Mouse (Mus musculus) stomach, embryonic 15.5 days (tissue): ENCODE measurements around the gene Plppr2. TPM values are rescaled to one million over a fixed set of nuclear protein-coding genes. Genes with fewer than 3 reads are reported as not detected.
A peak's percentile ranks its signal among the peaks of the same experiment; 100 is the strongest.

Experiments used
- ATAC-seq: fragments of 200-750 bp; cut with Nextera tagmentation; 2 replicates; pipeline ENCODE4 v1.8.0; 2017; ENCODE audit warnings: low read depth, moderate number of reproducible peaks, moderate TSS enrichment; ENCODE audit not compliant: insufficient read depth, low FRiP score
- H3K27ac ChIP-seq: fragments of 300-500 bp; sonication (generic); 2 replicates; pipeline ENCODE4 v1.5.1; 2015; ENCODE audit warnings: mild to moderate bottlenecking, inconsistent platforms
- H3K27me3 ChIP-seq: fragments of 300-500 bp; sonication (generic); replicated peaks from 2 replicates; pipeline ENCODE4 v1.6.1; 2015; ENCODE audit warnings: inconsistent platforms
- H3K36me3 ChIP-seq: fragments of 300-500 bp; sonication (generic); 2 replicates; pipeline ENCODE4 v1.6.1; 2015; ENCODE audit warnings: inconsistent platforms
- H3K4me1 ChIP-seq: fragments of 300-500 bp; sonication (generic); 2 replicates; pipeline ENCODE4 v1.6.1; 2015; ENCODE audit warnings: inconsistent platforms
- H3K4me2 ChIP-seq: fragments of 300-500 bp; sonication (generic); 2 replicates; pipeline ENCODE4 v1.6.1; 2015; ENCODE audit warnings: mild to moderate bottlenecking, inconsistent platforms
- H3K4me3 ChIP-seq: fragments of 300-500 bp; sonication (generic); replicated peaks from 2 replicates; pipeline ENCODE4 v1.5.1; 2015; ENCODE audit warnings: inconsistent platforms
- H3K9ac ChIP-seq: fragments of 300-500 bp; sonication (generic); 2 replicates; pipeline ENCODE4 v1.6.1; 2015; ENCODE audit warnings: inconsistent platforms
- H3K9me3 ChIP-seq: fragments of 300-500 bp; sonication (generic); 2 replicates; pipeline ENCODE4 v1.6.1; 2016; ENCODE audit warnings: inconsistent platforms
- WGBS: fragments of 180-500 bp; shearing (Covaris S2); methylation state at CpG from one replicate; pipeline ENCODE4 v1.1.7; 2015; 5-methylcytosine and 5-hydroxymethylcytosine counted together
- polyA plus RNA-seq: library from polyadenylated mRNA; unstranded; fragments of >200 nt; fragmentation: Nextera tagmentation; extraction: Ambion mirVana; gene quantifications from 2 replicates; pipeline ENCODE4 v1.2.1, GENCODE M21; 2015

The Plppr2 gene
- polyA plus RNA-seq, 1 experiment from 2014 or later, result 7.9 TPM

DNA sequence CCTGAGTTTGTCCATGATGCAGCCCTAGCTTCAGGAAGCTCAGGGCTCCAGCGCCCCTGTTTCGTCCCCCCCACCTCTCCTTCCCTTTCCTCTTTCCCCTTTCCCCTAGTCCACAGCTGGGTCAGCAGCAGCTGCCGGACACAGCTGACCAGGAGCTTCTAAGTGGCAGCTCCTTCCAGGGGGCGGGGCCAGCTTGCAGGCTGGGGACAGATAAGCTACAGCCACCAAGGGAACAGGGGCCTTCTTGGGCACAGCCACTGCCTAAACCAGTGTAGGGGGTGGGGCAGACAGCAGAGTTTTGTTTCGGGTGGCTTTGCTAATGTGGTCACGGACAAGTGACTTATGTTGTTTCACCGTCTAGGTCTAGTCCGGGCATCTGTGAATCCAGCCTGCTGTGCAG is 26.6 kb downstream of the Plppr2 start, which contains the start of gene Epor:
Epor (minus strand) TSS at position 90 of the 400 bp plus-strand sequence.
- 13% methylated on average over 8 of the region's 8 CpGs for WGBS
- no peaks in the 10 kb centered on the region for H3K36me3 ChIP-seq
- no peaks in the 10 kb centered on the region for H3K9me3 ChIP-seq
- H3K9ac ChIP-seq, result peak within 1 kb of the TSS; percentile 19; the same call in 1 of the 2 replicates
- H3K4me1 ChIP-seq, result peaks cover 26% of the 10 kb centered on the region
- H3K27me3 ChIP-seq, result peaks cover 15% of the 10 kb centered on the region
- H3K4me3 ChIP-seq, result peak within 1 kb of the TSS; percentile 46
- no peak within 1 kb of the TSS for H3K27ac ChIP-seq
- ATAC-seq, result peak; percentile 54; the same call in 1 of the 2 replicates
- peak within 1 kb of the TSS; percentile 96 for H3K4me2 ChIP-seq

DNA sequence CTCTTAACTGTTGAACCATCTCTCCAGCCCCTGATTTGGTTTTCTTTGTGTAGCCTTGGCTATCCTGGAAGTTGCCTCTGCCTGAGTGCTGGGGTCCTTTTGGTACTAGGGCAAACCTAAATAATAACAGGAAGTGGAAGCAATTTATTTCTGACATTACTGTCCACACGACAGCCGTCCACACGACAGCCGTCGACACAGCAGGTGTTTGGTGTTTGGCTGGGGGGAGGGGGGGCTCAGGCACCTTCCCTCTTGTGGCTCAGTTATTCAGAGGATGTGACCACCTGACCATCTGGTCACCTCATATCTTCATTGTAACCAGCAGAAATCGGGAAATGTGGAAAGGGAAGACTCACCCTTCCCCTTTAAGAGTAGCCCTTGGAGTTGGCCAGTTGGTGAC is 32.0 kb downstream of the Plppr2 start:
- Histone ChIP-seq H3K4me2 (no peak overlapping the region), H3K9me3 (no peaks in the 10 kb centered on the region), H3K4me3 (no peak overlapping the region), H3K4me1 (no peaks in the 10 kb centered on the region), H3K9ac (no peak overlapping the region), H3K27ac (no peak overlapping the region), H3K36me3 (no peaks in the 10 kb centered on the region), H3K27me3 (no peaks in the 10 kb centered on the region)
- ATAC-seq, result no peak
- 39% methylated on average over 6 of the region's 6 CpGs for WGBS

DNA sequence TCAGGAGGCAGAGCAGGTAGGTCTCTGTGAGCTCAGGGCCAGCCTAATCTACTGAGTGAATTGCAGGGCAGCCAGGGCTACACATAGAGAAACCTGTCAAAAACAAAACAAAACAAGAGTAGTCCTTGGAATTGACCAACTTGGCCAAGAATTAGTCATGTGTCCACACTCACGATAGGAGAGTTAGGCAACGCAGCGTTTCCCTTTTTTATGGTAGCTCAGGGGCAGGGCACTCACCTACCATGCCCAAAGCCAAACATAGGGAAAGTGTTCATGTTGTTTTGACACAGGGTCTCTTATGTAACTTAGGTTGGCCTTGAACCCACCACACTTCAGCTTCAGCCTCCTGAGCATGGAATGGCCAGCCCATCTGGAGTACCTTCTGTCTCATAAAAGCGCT is 32.5 kb downstream of the Plppr2 start:
- H3K9ac ChIP-seq, result no peak overlapping the region
- ATAC-seq, result no peak
- no peaks in the 10 kb centered on the region for H3K4me1 ChIP-seq
- H3K27me3 ChIP-seq, result no peaks in the 10 kb centered on the region
- no peak overlapping the region for H3K27ac ChIP-seq
- no peaks in the 10 kb centered on the region for H3K36me3 ChIP-seq
- no peak overlapping the region for H3K4me3 ChIP-seq
- H3K4me2 ChIP-seq, result no peak overlapping the region
- no peaks in the 10 kb centered on the region for H3K9me3 ChIP-seq
- WGBS, result 83% methylated on average over 4 of the region's 4 CpGs

DNA sequence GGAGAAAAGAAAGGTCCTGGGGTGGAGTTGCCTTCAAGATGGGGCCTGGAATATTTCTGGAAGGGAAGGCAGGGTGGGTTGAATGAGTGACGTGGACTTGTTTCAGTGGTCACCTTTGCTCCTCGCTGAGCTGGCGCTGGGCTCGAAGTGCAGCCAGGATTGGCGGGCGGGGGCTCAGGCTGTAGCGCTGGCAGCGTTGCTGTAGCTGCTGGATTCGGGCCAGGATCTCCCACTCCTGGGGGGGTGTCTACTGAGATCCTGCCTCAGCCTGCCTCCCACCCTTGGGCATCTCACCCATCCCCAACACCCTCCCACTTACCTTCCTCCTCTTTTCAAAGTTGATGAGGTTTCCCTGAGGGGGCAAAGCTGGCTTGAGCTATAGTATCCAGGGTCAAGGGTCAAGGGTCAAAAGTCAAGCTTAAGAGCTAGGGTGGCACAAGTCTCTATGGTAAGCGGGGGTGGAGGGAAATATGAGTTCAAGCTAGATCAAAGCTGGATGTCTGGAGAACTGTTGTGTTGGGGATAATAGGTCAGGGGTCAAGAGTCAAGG is 39.9 kb downstream of the Plppr2 start:
- WGBS, result 77% methylated on average over 10 of the region's 10 CpGs
- no peaks in the 10 kb centered on the region for H3K36me3 ChIP-seq
- H3K4me3 ChIP-seq, result no peak overlapping the region
- H3K4me1 ChIP-seq, result no peaks in the 10 kb centered on the region
- no peak overlapping the region for H3K4me2 ChIP-seq
- H3K9me3 ChIP-seq, result no peaks in the 10 kb centered on the region
- no peak overlapping the region for H3K9ac ChIP-seq
- H3K27me3 ChIP-seq, result no peaks in the 10 kb centered on the region
- ATAC-seq, result no peak
- H3K27ac ChIP-seq, result no peak overlapping the region

DNA sequence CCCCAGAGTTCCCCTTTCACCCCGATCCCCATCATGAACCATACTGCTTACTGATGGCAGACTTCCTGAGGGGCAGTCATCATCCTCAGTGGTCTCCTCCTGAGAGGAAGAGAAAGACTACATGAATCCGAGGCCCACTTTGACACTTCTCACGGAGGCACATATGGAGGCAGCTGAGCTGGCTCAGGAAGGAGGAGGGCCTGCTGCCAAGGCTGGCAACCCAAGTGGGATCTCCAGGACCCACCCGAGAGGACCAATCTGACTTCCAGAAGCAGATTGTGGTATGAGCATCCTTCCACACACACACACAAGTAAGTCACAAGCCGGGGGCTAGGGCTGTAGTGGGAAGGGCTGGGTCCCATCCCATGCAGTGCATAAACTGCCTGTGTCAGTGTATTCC is 40.5 kb downstream of the Plppr2 start:
- Histone ChIP-seq H3K4me1 (no peaks in the 10 kb centered on the region), H3K27me3 (no peaks in the 10 kb centered on the region), H3K27ac (no peak overlapping the region), H3K9me3 (no peaks in the 10 kb centered on the region), H3K36me3 (no peaks in the 10 kb centered on the region), H3K4me2 (no peak overlapping the region), H3K9ac (no peak overlapping the region), H3K4me3 (no peak overlapping the region)
- WGBS, result 83% methylated on average over 5 of the region's 5 CpGs
- no peak for ATAC-seq

DNA sequence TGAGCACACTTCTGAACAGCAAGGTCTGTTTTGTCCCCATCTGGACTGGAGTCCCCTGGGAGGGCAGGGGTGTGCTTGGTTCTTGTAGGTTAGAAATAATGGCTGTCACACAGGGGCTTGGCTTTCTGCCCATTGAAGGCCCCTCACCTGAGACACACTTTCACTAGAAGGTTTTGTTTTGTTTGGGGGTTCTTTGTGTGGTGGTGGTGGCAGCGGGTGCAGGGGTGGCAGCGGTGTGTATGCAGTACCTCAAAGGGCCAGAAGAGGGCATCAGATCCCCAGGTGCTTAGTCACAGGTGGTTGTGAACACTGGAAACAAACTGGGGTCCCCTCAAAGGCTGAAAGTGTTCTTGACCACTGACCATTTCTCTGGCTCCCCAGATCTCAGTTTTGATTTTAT is 41.1 kb downstream of the Plppr2 start:
- H3K4me1 ChIP-seq, result no peaks in the 10 kb centered on the region
- ATAC-seq, result no peak
- H3K9me3 ChIP-seq, result no peaks in the 10 kb centered on the region
- H3K27me3 ChIP-seq, result no peaks in the 10 kb centered on the region
- H3K9ac ChIP-seq, result no peak overlapping the region
- no peak overlapping the region for H3K4me2 ChIP-seq
- H3K27ac ChIP-seq, result no peak overlapping the region
- H3K36me3 ChIP-seq, result no peaks in the 10 kb centered on the region
- H3K4me3 ChIP-seq, result no peak overlapping the region
- 21% methylated on average over 2 of the region's 2 CpGs for WGBS

DNA sequence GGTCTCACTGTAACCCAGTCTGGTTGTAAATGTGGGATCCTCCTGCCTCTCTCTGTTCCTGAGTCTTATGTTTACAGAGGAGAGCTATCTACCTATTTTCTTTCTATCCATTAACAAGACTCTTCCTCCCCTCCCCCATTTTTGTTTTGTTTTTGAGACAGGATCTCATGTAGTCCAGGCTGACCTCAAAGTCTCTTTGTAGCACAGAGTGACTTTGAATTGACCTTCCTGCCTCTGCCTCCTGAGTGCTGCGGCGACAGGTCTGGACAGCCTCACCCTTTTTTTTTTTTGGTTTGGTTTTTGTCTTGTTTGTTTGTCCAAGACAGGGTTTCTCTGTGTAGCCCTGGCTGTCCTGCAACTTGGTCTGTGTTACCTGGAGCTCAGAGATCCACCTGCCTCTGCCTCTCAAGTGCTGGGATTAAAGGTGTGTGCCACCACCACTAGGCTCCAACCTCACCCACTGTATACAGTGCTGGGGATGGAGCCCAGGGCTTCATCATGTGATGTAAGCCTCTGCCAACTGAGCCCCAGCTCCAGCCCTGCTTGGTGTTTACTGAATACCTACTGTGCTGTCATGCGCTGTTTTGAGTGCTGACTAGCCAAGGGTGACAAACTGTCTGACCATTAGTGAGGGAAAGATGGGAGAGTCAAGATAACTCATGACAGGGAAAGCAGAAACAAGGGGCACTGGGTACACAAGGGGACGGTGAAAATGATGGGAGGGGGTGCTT is 41.7 kb downstream of the Plppr2 start:
- Histone ChIP-seq H3K9ac (no peak overlapping the region), H3K4me1 (no peaks in the 10 kb centered on the region), H3K9me3 (no peaks in the 10 kb centered on the region), H3K36me3 (no peaks in the 10 kb centered on the region), H3K27ac (no peak overlapping the region), H3K4me3 (no peak overlapping the region), H3K27me3 (no peaks in the 10 kb centered on the region), H3K4me2 (no peak overlapping the region)
- WGBS, result 85% methylated on average over 4 of the region's 4 CpGs
- ATAC-seq, result no peak

DNA sequence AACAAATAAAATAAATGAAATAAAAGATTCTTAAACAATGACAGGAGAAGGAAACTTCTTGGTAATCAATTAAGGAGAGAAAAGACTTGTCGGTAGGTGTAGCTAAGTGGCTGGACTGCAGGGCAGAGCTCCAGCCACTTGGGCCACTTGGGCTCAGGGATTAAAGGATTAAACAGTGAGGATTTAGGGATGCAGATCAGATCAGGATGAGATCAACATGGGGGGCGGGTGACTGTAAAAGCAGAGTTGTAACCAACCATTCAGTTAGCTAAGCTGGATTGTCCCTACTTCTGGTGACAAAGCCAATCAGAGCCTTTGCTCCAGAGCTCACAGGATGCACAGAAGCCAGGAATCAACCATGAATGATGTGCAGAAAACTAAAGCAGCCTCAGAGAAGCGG is 47.1 kb downstream of the Plppr2 start:
- H3K27me3 ChIP-seq, result peaks cover 26% of the 10 kb centered on the region
- ATAC-seq, result no peak
- no peaks in the 10 kb centered on the region for H3K9me3 ChIP-seq
- WGBS, result 35% methylated on average over 3 of the region's 3 CpGs
- H3K36me3 ChIP-seq, result no peaks in the 10 kb centered on the region
- no peak overlapping the region for H3K27ac ChIP-seq
- no peak overlapping the region for H3K4me2 ChIP-seq
- peaks cover 13% of the 10 kb centered on the region for H3K4me1 ChIP-seq
- H3K4me3 ChIP-seq, result no peak overlapping the region
- no peak overlapping the region for H3K9ac ChIP-seq

DNA sequence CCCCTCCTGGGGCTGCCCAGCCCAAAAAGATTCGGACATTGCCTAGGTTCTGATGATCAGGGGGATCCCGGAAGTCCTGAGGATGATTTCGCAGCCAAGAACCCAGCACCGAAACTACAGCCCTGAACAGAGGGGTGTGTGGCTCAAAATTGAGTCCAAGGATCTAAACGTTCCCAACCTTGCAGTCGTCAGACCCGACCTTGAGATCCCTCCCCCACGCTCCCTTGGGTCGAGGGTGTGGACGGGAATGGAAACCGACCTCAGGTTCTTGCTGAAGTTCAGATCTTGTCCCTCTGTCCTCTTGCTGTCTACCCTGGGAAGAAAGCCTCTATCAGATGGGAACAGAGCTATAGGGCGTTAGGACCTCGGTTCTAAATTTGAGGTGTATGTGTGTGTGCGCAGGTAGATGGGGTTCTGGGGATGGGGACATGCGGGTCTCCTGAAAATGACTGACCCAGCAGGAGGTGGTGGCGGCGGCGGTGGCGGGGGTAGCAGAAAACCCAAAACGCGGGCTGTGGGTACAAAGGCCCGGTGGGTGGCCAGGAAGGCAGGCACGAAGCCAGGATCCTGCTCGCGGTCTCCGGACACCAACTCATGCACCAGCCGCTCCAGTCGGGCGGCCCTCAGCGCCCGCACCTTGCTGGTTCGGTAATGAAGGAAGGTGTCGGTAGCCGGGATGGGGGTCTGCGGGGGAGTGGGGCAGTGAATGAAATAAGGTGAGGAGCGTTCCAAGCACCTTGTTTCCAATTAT is 50.9 kb downstream of the Plppr2 start:
- Histone ChIP-seq H3K4me2 (peak overlapping the region; percentile 90), H3K9ac (no peak overlapping the region), H3K27ac (no peak overlapping the region), H3K9me3 (no peaks in the 10 kb centered on the region), H3K4me1 (peaks cover 24% of the 10 kb centered on the region), H3K4me3 (peak overlapping the region; percentile 49), H3K36me3 (no peaks in the 10 kb centered on the region), H3K27me3 (peaks cover 60% of the 10 kb centered on the region)
- ATAC-seq, result no peak
- 9% methylated on average over 36 of the region's 36 CpGs for WGBS

DNA sequence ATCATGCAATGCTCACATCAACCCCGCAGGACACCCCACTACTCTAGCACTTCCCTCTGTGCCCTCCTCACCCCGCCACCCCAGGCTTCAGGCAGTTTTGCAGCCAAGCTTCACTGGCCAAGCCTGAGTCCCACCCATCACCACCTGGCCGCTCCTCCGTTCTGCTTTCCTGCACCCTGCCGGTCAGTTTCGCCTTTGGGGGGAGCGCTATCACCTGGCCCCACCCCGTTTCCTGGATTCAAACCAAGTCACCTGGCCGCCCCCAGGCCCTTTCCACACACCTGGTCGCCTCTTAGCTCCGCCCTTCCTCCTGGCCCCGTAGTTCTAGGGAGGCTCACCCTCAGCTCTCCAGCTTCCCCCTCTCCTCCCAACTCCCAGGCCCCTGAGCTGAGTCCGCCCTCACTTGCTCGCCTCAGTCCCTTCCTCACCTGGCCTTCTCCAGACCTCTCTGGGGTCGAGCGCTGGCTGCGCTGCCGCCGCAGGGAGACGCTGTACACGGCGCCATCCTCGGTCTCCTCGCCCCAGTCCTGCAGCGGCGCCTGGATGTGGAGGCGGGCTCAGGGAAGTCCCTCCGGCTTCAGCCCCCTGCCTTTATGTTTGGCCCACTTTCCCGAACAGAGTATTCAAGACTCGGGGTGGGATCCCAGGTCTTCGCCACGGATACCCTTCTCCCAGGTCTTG is 51.7 kb downstream of the Plppr2 start:
- Histone ChIP-seq H3K4me1 (peaks cover 24% of the 10 kb centered on the region), H3K9me3 (no peaks in the 10 kb centered on the region), H3K27ac (no peak overlapping the region), H3K9ac (no peak overlapping the region), H3K4me2 (peak overlapping the region; percentile 90), H3K36me3 (no peaks in the 10 kb centered on the region), H3K27me3 (peaks cover 60% of the 10 kb centered on the region), H3K4me3 (peak overlapping the region; percentile 49)
- peak; percentile 61 for ATAC-seq
- WGBS, result under 1% methylated on average over 32 of the region's 32 CpGs

DNA sequence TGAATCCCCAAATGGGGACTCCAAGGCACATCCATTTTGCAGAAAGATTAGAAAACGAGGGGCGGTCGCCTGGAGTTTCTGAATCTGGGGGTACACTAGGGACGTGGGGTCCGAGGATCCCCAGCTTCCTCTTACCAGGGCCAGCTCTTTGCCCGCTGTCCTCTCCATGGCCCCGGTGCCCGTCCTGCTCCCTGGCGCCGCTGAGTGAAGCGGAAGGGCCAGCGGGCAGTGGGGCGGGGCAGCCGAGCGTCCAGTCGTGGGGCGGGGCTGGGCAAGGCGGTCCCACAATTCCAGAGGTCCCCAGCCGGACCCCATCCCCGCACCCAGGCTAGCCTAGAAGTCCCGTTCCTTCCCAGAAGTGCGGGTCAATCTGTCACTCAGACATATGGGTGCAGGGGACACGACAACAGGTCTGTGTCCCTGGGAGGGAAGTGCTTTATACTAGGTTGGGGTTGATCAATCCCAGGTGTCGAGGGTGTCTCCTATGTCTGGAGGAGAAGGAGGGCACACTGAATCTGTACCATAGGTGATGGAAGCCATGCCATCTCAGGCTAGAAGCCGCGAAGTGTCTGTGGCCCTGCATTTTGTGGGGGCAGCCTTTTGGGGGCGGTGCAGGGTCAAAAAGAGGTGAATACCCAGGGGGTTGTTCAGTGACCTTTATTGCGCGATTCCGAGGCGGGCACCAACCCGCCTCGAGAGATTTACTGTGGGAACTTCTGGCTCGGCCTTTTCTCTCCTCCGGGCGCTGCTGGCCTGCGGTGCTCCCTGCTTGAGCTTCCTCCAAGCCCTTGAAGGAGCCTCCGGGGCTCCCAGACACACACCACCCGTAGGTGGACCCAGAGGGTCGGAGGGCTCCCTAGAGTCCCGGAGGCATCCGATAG is 52.6 kb downstream of the Plppr2 start, which contains the start of gene Rgl3:
Rgl3 (minus strand) TSS at position 217 of the 881 bp plus-strand sequence.
- H3K4me3 ChIP-seq, result peak within 1 kb of the TSS; percentile 49
- peak; percentile 41; the same call in 1 of the 2 replicates for ATAC-seq
- peaks cover 60% of the 10 kb centered on the region for H3K27me3 ChIP-seq
- H3K36me3 ChIP-seq, result no peaks in the 10 kb centered on the region
- H3K9ac ChIP-seq, result no peak within 1 kb of the TSS
- peak within 1 kb of the TSS; percentile 90 for H3K4me2 ChIP-seq
- WGBS, result 2% methylated on average over 42 of the region's 42 CpGs
- H3K4me1 ChIP-seq, result peaks cover 24% of the 10 kb centered on the region
- no peak within 1 kb of the TSS for H3K27ac ChIP-seq
- no peaks in the 10 kb centered on the region for H3K9me3 ChIP-seq
